ENCODE assay signal across 18 mouse cellular contexts in the genomic region with DNA sequence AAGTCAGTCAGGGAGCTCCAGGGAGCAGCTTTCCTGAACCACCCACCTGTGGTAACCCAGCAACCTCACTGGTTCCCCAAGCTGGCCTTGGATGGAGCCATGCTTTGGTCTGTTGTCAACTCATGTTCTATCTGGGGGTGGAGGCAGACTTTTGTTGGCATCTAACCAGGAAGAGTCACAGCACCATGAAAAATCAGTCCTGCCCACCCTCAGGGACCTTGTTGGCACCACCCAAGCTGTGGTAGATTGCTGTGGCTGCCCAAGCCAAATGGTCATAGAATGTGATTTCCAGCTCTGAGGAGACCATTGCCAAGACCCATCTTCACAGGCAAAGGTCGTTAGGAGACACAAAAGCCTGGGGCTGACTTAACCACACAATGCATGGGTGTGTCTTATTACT. TPM values are rescaled to one million over a fixed set of nuclear protein-coding genes. Genes with fewer than 3 reads are reported as not detected.
DNase-seq lines count a peak whose midpoint lies in the region.
"Had no signal": no experiment of that assay in that cellular context is flagged by ENCODE, and none has a peak within 500 bp of the region (broad histone marks: within the 10 kb centered on the region; RNA-seq: fewer than 3 reads in every experiment).

No protein-coding gene starts in this region.

- DNase-seq in cerebellum, postnatal 10 days = peak; percentile 41 to 68
- no peak for DNase-seq in cerebellum, postnatal 36 days
- peak; percentile 83 for DNase-seq in heart, adult 11 months
- no peak for DNase-seq in heart, adult 18-20 months
- DNase-seq in Muller cell, postnatal 12 days (ENCODE audit: inconsistent ontology term) = peak; percentile 17
- DNase-seq in thymus, postnatal 4 days = no peak
- DNase-seq: adrenal gland, adult 2 months; adrenal gland, adult 8-10 months; adrenal gland, postnatal 10 days; adrenal gland, postnatal 14 days; adrenal gland, postnatal 25 days; adrenal gland, postnatal 36 days; B cell, adult 2 months; cerebellum, adult 11 months; cerebellum, adult 11-12 months; cerebellum, adult 18-20 months; cerebellum, adult 2 months had no signal

RNA-seq across cellular contexts. Expression of a gene that starts 17.5 kb away (rescaled TPM):
- total RNA-seq in heart, adult 18-20 months (2021) = not detected
- total RNA-seq: ES-E14 had no signal

Comparison
In these comparisons a context has a peak if more than half of its experiments do, and no peak if none do; other contexts are left out.
1. DNase-seq: peak in cerebellum, postnatal 10 days (2 of 2), heart, adult 11 months (single experiment) and Muller cell, postnatal 12 days (single experiment); none in cerebellum, postnatal 36 days (0 of 2), heart, adult 18-20 months (0 of 2) and thymus, postnatal 4 days (single experiment).